Mouse (Mus musculus) liver, postnatal 0 days (tissue): ENCODE data around the gene Serpinb6a. TPM values are rescaled to one million over a fixed set of nuclear protein-coding genes. Genes with fewer than 3 reads are reported as not detected.

Source experiments
- ATAC-seq: fragments of 200-750 bp; cut with Nextera tagmentation; 2 replicates; pipeline ENCODE4 v1.8.0; 2017; ENCODE audit warnings: mild to moderate bottlenecking, moderate library complexity
- DNase-seq: peaks from one replicate; pipeline ENCODE4 v3.0.0-alpha.2; 2016
- H3K27ac ChIP-seq: fragments of 300-500 bp; sonication (generic); 2 replicates; pipeline ENCODE4 v1.5.1; 2014; ENCODE audit warnings: antibody characterized with exemption, moderate library complexity, mild to moderate bottlenecking, low read depth
- H3K27me3 ChIP-seq: fragments of 300-500 bp; sonication (generic); 2 replicates; pipeline ENCODE4 v1.6.1; 2014; ENCODE audit warnings: low read length, control low read depth, mixed read lengths; ENCODE audit not compliant: insufficient read depth
- H3K36me3 ChIP-seq: fragments of 300-500 bp; sonication (generic); replicated peaks from 2 replicates; pipeline ENCODE4 v1.6.1; 2014; ENCODE audit warnings: mild to moderate bottlenecking, control low read depth, low read length, moderate library complexity, mixed read lengths; ENCODE audit not compliant: insufficient read depth
- H3K4me1 ChIP-seq: fragments of 300-500 bp; sonication (generic); 2 replicates; pipeline ENCODE4 v1.6.1; 2014; ENCODE audit warnings: antibody characterized with exemption, mild to moderate bottlenecking, control low read depth; ENCODE audit not compliant: insufficient read depth
- H3K4me2 ChIP-seq: fragments of 300-500 bp; sonication (generic); 2 replicates; pipeline ENCODE4 v1.6.1; 2014; ENCODE audit warnings: low read depth, mild to moderate bottlenecking, low read length, moderate library complexity, mixed read lengths
- H3K4me3 ChIP-seq: fragments of 300-500 bp; sonication (generic); 2 replicates; pipeline ENCODE4 v1.5.1; 2014; ENCODE audit warnings: low read depth, low read length
- H3K9ac ChIP-seq: fragments of 300-500 bp; sonication (generic); replicated peaks from 2 replicates; pipeline ENCODE4 v1.6.1; 2014; ENCODE audit warnings: mild to moderate bottlenecking, moderate library complexity
- H3K9me3 ChIP-seq: fragments of 300-500 bp; sonication (generic); 2 replicates; pipeline ENCODE4 v1.6.1; 2016; ENCODE audit warnings: mild to moderate bottlenecking, control low read depth, low read length, mixed read lengths
- CTCF ChIP-seq: sonication (generic); IDR thresholded peaks from 2 replicates; pipeline ENCODE4 v1.5.1; 2016; ENCODE audit warnings: antibody characterized with exemption, low read depth
- EP300 ChIP-seq: IDR thresholded peaks from 2 replicates; pipeline ENCODE4 v1.6.1; 2016; ENCODE audit warnings: antibody characterized with exemption, low read depth, mild to moderate bottlenecking
- WGBS: fragments of 180-500 bp; shearing (Covaris S2); extraction: QIAGEN DNeasy Blood & Tissue Kit; methylation state at CpG from one replicate; pipeline ENCODE4 v1.1.7; 2014; ENCODE audit not compliant: insufficient replicate concordance; 5-methylcytosine and 5-hydroxymethylcytosine counted together
- polyA plus RNA-seq: library from polyadenylated mRNA; unstranded; fragments of >200 nt; fragmentation: Nextera tagmentation; extraction: Ambion mirVana; gene quantifications from 2 replicates; pipeline ENCODE4 v1.2.1, GENCODE M21; 2015

The Serpinb6a gene
- polyA plus RNA-seq, 1 experiment from 2014 or later: 26.0 TPM

DNA sequence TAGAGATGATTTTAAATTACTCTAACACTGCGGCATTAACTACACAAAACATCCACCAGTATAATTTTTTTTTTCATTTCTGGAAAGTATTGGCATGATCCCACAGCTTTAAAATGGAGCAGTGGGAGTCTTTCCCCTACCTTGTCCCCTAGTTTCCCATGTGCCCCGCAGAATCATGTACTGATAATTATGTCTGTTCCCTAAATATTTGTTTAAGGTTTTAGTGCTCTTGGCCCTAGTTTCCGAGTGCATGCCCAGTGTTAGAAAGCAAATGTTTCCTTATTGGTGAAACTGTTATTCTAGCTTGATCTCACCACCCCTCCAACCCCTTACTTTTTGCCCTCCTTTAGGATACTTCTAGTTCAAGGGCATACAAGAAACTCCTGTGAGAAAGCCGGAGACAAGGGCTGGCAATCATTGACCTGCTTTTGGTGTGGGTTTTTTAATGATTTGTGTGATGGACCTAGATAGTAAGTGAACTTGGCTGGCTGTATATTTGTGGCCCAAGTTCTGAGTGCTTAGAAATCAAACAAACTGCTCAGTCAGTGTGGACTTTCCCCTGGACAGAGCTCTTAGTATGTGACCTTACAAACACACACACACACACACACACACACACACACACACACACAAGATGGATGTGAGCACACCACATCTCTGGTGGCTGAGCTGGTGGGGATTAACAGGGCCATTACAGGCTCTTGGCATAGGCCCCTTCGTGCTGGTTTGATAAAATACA lies 43.1 kb upstream of the Serpinb6a start:
- ATAC-seq: peak; percentile 96
- TF ChIP-seq EP300 (no peak), CTCF (no peak)
- Histone ChIP-seq H3K27me3 (no peaks in the 10 kb centered on the region), H3K4me3 (no peak overlapping the region), H3K27ac (peak overlapping the region; percentile 79), H3K9me3 (no peaks in the 10 kb centered on the region), H3K36me3 (peaks cover 12% of the 10 kb centered on the region; the same call in 1 of the 2 replicates), H3K9ac (no peak overlapping the region), H3K4me1 (peaks cover 16% of the 10 kb centered on the region), H3K4me2 (no peak overlapping the region)
- WGBS: 49% methylated on average over 5 of the region's 5 CpGs
- peak; percentile 58 for DNase-seq

GRCm38 (mm10) chr13:34043716-34044393 lies 41.3 kb upstream of the Serpinb6a start:
- Histone ChIP-seq H3K27me3 (no peaks in the 10 kb centered on the region), H3K9ac (no peak overlapping the region), H3K4me3 (no peak overlapping the region), H3K4me2 (no peak overlapping the region), H3K9me3 (no peaks in the 10 kb centered on the region), H3K4me1 (peaks cover 16% of the 10 kb centered on the region), H3K27ac (peak overlapping the region; percentile 79), H3K36me3 (peaks cover 9% of the 10 kb centered on the region; the same call in 1 of the 2 replicates)
- TF ChIP-seq EP300 (no peak), CTCF (no peak)
- DNase-seq: no peak
- WGBS: 51% methylated on average over 7 of the region's 7 CpGs
- no peak for ATAC-seq

GRCm38 (mm10) chr13:34040091-34040490 lies 37.5 kb upstream of the Serpinb6a start:
- ATAC-seq (no peak), DNase-seq (no peak)
- WGBS: 86% methylated on average over 3 of the region's 3 CpGs
- Histone ChIP-seq H3K36me3 (no peaks in the 10 kb centered on the region), H3K9ac (no peak overlapping the region), H3K27me3 (no peaks in the 10 kb centered on the region), H3K27ac (peak overlapping the region; percentile 62; the same call in 1 of the 2 replicates), H3K4me3 (no peak overlapping the region), H3K4me1 (peaks cover 26% of the 10 kb centered on the region), H3K4me2 (no peak overlapping the region), H3K9me3 (no peaks in the 10 kb centered on the region)
- no peak for TF ChIP-seq CTCF
- TF ChIP-seq EP300: no peak

- TF ChIP-seq CTCF (no peak), EP300 (no peak)
- Histone ChIP-seq H3K4me3 (peak overlapping the region; percentile 81), H3K4me2 (peak overlapping the region; percentile 88), H3K9ac (peak overlapping the region; percentile 46), H3K9me3 (no peaks in the 10 kb centered on the region), H3K27me3 (no peaks in the 10 kb centered on the region), H3K27ac (peak overlapping the region; percentile 80), H3K36me3 (0 out of 2 replicates have a peak, but pooled peaks cover 2% of the 10 kb centered on the region), H3K4me1 (peaks cover 15% of the 10 kb centered on the region)
- ATAC-seq (peak; percentile 43), DNase-seq (no peak)
- WGBS: 67% methylated on average over 8 of the region's 8 CpGs
Measured at GRCm38 (mm10) chr13:34038901-34039341, 36.3 kb upstream of the Serpinb6a start.

DNA sequence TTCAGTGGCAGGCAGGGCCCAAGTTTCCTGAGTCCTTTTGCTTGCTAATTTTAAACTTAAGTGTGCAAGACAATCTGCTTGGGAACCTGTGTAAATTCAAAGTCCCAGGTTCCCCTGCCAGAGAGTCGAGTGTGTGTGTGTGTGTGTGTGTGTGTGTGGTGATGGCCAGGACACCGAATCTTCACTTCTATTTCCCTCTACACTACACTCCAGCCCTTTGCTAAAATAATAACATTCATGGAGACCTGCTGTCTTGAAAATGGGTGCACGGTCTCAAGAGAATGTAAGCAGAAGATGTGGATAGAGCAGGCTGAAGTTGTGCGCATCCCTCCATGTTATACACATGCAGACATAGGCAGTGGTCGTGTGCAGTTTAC lies 35.5 kb upstream of the Serpinb6a start:
- 31% methylated on average over 5 of the region's 5 CpGs for WGBS
- Histone ChIP-seq H3K27ac (peak overlapping the region; percentile 80), H3K9ac (peak overlapping the region; percentile 93), H3K27me3 (no peaks in the 10 kb centered on the region), H3K36me3 (0 out of 2 replicates have a peak, but pooled peaks cover 11% of the 10 kb centered on the region), H3K4me2 (peak overlapping the region; percentile 88), H3K4me1 (peaks cover 17% of the 10 kb centered on the region), H3K9me3 (no peaks in the 10 kb centered on the region), H3K4me3 (peak overlapping the region; percentile 81)
- TF ChIP-seq CTCF (no peak), EP300 (no peak)
- DNase-seq (no peak), ATAC-seq (no peak)
